Mouse (Mus musculus): Measurements from ENCODE around the gene Vmn1r54.

GRCm38 (mm10) chr6:90232681-90233080 is 13.4 kb upstream of the Vmn1r54 start:
- TF ChIP-seq GATA1 (IDR thresholded peaks at IDR 0.05; ENCODE audit: low read length), result no peak
- no peak for TF ChIP-seq TAL1 (IDR thresholded peaks at IDR 0.05; ENCODE audit: low read length)

Data from erythroblast, embryonic 14.5 days (primary cell).